Mouse (Mus musculus) gastrocnemius, postnatal 14 days (tissue): ENCODE results near the gene Tmem164. TPM values are rescaled to one million over a fixed set of nuclear protein-coding genes. Genes with fewer than 3 reads are reported as not detected.

Experiments
- DNase-seq: peaks from one replicate; pipeline ENCODE4 v3.0.0; 2021; ENCODE audit warnings: mixed read lengths
- intact Hi-C: fragments of 180-260 bp; cut with DNase I; formaldehyde crosslinking; loops from one replicate; pipeline ENCODE4 v1.15.1; 2025; ENCODE audit warnings: low total_unique reads
- microRNA-seq, 2 experiments: library from miRNA; unstranded; fragments of <30 nt; microRNA quantifications; one replicate each; pipeline ENCODE4 v1.2.0; 2021
- total RNA-seq, 2 experiments: library from RNA; stranded (reverse); gene quantifications; 2 replicates each; pipeline ENCODE4 v1.2.3; 2021

The Tmem164 gene
- total RNA-seq, 2 experiments from 2014 or later: 4.8 to 5.6 TPM

DNA sequence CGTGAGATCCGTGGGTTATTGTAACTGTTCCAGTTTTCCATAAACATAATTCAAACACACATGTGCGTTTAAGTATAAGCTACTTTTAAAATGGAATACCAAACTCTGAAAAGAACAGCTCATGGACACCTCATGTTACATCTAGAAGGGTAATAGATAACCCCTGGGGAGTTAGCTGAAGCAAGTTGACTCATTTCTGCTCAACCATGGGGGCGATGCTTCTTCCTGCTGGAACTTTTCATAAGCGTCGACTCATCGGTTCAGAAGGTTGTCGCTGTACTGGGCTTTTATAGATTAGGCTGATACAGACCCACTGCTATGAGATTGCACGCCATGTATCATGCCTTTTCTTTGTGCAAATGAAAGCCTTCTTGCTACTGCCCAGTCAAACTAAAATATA, 166.8 kb downstream of the Tmem164 start:
- intact Hi-C loops: no loop called here
- no peak for DNase-seq

DNA sequence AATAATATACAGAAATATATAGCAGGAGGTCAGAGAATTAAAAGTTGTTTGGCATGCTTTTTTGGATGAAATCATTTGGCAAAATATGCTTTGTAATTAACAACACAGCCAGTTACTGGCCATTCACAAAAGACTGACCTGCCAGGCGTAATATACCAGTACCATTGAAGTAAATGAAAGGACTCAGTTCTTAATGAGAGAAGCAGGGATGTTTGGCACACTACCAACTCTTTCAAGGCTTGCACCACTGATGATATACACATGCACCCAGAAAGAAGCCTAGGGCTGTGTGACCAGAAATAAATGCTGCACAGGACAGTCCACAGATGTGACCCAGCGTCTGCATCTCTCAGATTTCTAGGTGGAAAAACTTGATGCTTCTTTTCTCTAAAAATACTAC, 188.6 kb downstream of the Tmem164 start:
- DNase-seq: no peak
- intact Hi-C loops: no loop called here

DNA sequence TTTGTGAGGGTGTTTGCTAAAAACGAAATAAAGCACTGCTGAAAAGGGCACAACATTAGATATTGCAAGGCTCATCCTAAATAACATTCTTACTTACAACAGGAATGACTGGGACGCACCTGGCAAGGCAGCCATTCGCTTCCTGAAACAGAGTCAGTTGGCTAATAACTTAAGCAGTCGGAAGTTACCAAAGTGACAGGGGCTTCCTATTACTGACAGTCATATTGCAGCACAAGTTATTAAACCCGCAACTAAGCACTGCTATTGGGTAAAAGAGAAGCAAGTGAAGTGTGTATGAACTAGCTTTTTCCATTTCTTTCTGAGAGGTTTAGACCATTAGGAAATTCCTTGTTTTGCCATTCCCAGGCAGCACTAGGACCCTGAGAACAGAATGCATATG, 201.0 kb downstream of the Tmem164 start:
- DNase-seq: no peak
- intact Hi-C loops: no loop called here

DNA sequence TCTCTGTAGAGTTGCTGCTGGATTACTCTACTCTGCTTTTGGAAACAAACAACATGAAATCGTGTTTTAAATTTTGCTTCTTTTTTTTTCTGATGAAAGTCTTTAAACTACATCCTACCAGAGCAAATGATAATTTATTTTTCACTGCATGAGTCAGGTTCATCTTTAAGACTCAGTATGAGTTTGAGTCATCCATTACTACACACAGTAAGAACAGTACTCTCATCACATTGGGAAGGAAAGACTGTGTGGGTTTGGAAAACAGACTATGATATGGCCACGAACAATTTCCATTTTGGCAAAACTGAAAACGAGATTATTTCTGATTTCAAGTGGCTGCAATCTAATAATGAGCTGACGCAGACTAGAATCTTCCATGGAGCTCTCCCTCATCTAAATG, 202.4 kb downstream of the Tmem164 start:
- intact Hi-C loops: no loop called here
- no peak for DNase-seq

DNA sequence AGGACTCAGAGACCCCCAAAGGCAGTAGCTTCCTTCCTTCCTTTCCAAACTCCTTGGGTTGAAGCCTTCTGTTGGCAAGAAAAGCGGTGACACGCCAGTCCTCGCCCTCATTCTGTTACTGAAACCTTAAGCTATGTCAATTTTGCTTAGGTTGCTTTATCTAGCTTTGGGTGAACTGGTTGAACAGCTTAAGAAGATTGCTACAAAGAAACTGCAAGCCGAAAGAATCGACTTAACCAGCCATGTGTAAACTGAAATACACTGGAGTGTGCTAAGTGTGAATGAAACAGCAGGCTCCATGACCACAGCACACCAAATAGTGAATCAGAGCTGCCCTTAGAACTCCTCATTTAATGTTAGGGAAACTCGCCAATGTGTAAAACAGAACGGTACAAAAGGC, 204.8 kb downstream of the Tmem164 start:
- intact Hi-C loops: no loop called here
- DNase-seq: no peak

Small RNA genes within 50 kb of the gene (microRNA-seq; reads per million reads assigned to microRNA genes)
- gene Mir652: 3,067 to 3,798 reads per million in 2 experiments
